Mouse (Mus musculus) midbrain, postnatal 0 days (tissue): Measurements from ENCODE around the gene Ecm1. TPM values are rescaled to one million over a fixed set of nuclear protein-coding genes. Genes with fewer than 3 reads are reported as not detected.

Experiments
- ATAC-seq: fragments of 200-750 bp; cut with Nextera tagmentation; 2 replicates; pipeline ENCODE4 v1.8.0; 2017; ENCODE audit warnings: moderate number of reproducible peaks, mild to moderate bottlenecking, moderate TSS enrichment, moderate library complexity; ENCODE audit not compliant: low FRiP score
- DNase-seq: peaks from one replicate; pipeline ENCODE4 v3.0.0-alpha.2; 2015; ENCODE audit warnings: low spot score
- H3K27ac ChIP-seq: fragments of 300-500 bp; sonication (generic); 2 replicates; pipeline ENCODE4 v1.5.1; 2014; ENCODE audit warnings: low read depth, mild to moderate bottlenecking, low read length, mixed read lengths
- H3K27me3 ChIP-seq: fragments of 300-500 bp; sonication (generic); 2 replicates; pipeline ENCODE4 v1.6.1; 2014; ENCODE audit warnings: low read length, control low read depth, mixed read lengths; ENCODE audit not compliant: insufficient read depth
- H3K36me3 ChIP-seq: fragments of 300-500 bp; sonication (generic); 2 replicates; pipeline ENCODE4 v1.6.1; 2014; ENCODE audit warnings: low read length, control low read depth, mixed read lengths; ENCODE audit not compliant: insufficient read depth
- H3K4me1 ChIP-seq: fragments of 300-500 bp; sonication (generic); 2 replicates; pipeline ENCODE4 v1.6.1; 2014; ENCODE audit warnings: mild to moderate bottlenecking, control low read depth, antibody characterized with exemption, low read length, mixed read lengths; ENCODE audit not compliant: insufficient read depth
- H3K4me2 ChIP-seq: fragments of 300-500 bp; sonication (generic); 2 replicates; pipeline ENCODE4 v1.6.1; 2014; ENCODE audit warnings: low read depth, mild to moderate bottlenecking, low read length, mixed read lengths; ENCODE audit not compliant: poor library complexity, severe bottlenecking
- H3K4me3 ChIP-seq: fragments of 300-500 bp; sonication (generic); 2 replicates; pipeline ENCODE4 v1.5.1; 2014; ENCODE audit warnings: low read depth, mild to moderate bottlenecking, low read length, moderate library complexity
- H3K9ac ChIP-seq: fragments of 300-500 bp; sonication (generic); replicated peaks from 2 replicates; pipeline ENCODE4 v1.6.1; 2014; ENCODE audit warnings: mild to moderate bottlenecking, low read length, moderate library complexity, mixed read lengths; ENCODE audit not compliant: poor library complexity, severe bottlenecking
- H3K9me3 ChIP-seq: fragments of 300-500 bp; sonication (generic); 2 replicates; pipeline ENCODE4 v1.6.1; 2016; ENCODE audit warnings: low read length, control low read depth
- CTCF ChIP-seq: IDR thresholded peaks from 2 replicates; pipeline ENCODE4 v1.5.1; 2016; ENCODE audit warnings: antibody characterized with exemption, mild to moderate bottlenecking
- WGBS: fragments of 180-500 bp; shearing (Covaris S2); extraction: QIAGEN DNeasy Blood & Tissue Kit; methylation state at CpG from one replicate; pipeline ENCODE4 v1.1.7; 2014; 5-methylcytosine and 5-hydroxymethylcytosine counted together
- polyA plus RNA-seq: library from polyadenylated mRNA; unstranded; fragments of >200 nt; fragmentation: Nextera tagmentation; extraction: Ambion mirVana; gene quantifications from 2 replicates; pipeline ENCODE4 v1.2.1, GENCODE M21; 2015
- total RNA-seq: library from RNA; depleted of rRNA; stranded (reverse); fragments of >200 nt; gene quantifications from 2 replicates; pipeline ENCODE4 v1.2.3, GENCODE M21; 2014

Gene Ecm1
- total and polyA plus RNA-seq, 2 experiments from 2014 or later: 9.9 to 10.8 TPM

- peak within 1 kb of the TSS; percentile 42; the same call in 1 of the 2 replicates for H3K9ac ChIP-seq
- no peak within 1 kb of the TSS for H3K27ac ChIP-seq
- DNase-seq: peak; percentile 46
- peaks cover 5% of the 10 kb centered on the region; the same call in 1 of the 2 replicates for H3K4me1 ChIP-seq
- H3K9me3 ChIP-seq: no peaks in the 10 kb centered on the region
- TF ChIP-seq CTCF: no peak
- H3K4me3 ChIP-seq: peak within 1 kb of the TSS; percentile 42
- H3K36me3 ChIP-seq: no peaks in the 10 kb centered on the region
- no peaks in the 10 kb centered on the region for H3K27me3 ChIP-seq
- peak; percentile 76 for ATAC-seq
- 4% methylated on average over 50 of the region's 50 CpGs for WGBS
- peak within 1 kb of the TSS; percentile 92 for H3K4me2 ChIP-seq
Observed at GRCm38 (mm10) chr3:95687524-95688421, 51.6 kb downstream of the Ecm1 start, which contains the start of gene Adamtsl4. Gene Adamtsl4 (minus strand): TSS chr3:95687917.

GRCm38 (mm10) chr3:95687168-95687523, 52.2 kb downstream of the Ecm1 start:
- Histone ChIP-seq H3K27ac (no peak overlapping the region), H3K9ac (peak overlapping the region; percentile 42; the same call in 1 of the 2 replicates), H3K4me2 (peak overlapping the region; percentile 92), H3K27me3 (no peaks in the 10 kb centered on the region), H3K4me3 (peak overlapping the region; percentile 42), H3K9me3 (no peaks in the 10 kb centered on the region), H3K36me3 (no peaks in the 10 kb centered on the region), H3K4me1 (peaks cover 5% of the 10 kb centered on the region; the same call in 1 of the 2 replicates)
- WGBS: 20% methylated on average over 4 of the region's 4 CpGs
- DNase-seq (no peak), ATAC-seq (peak; percentile 29; the same call in 1 of the 2 replicates)
- no peak for TF ChIP-seq CTCF

GRCm38 (mm10) chr3:95686492-95687167, 52.7 kb downstream of the Ecm1 start:
- no peak for ATAC-seq

GRCm38 (mm10) chr3:95685701-95686100, 53.7 kb downstream of the Ecm1 start:
- ATAC-seq (no peak), DNase-seq (no peak)
- no peaks in the 10 kb centered on the region for H3K9me3 ChIP-seq
- peaks cover 5% of the 10 kb centered on the region; the same call in 1 of the 2 replicates for H3K4me1 ChIP-seq
- no peak overlapping the region for H3K9ac ChIP-seq
- no peak overlapping the region for H3K4me2 ChIP-seq
- no peak overlapping the region for H3K4me3 ChIP-seq
- TF ChIP-seq CTCF: no peak
- WGBS: 67% methylated on average over 2 of the region's 2 CpGs
- no peak overlapping the region for H3K27ac ChIP-seq
- H3K27me3 ChIP-seq: no peaks in the 10 kb centered on the region
- no peaks in the 10 kb centered on the region for H3K36me3 ChIP-seq

More at GRCm38 (mm10) chr3:95686492-95687167, 52.7 kb downstream of the Ecm1 start:
- DNase-seq: no peak
- H3K4me2 ChIP-seq: peak overlapping the region; percentile 92; the same call in 1 of the 2 replicates
- peaks cover 5% of the 10 kb centered on the region; the same call in 1 of the 2 replicates for H3K4me1 ChIP-seq
- no peaks in the 10 kb centered on the region for H3K27me3 ChIP-seq
- no peaks in the 10 kb centered on the region for H3K36me3 ChIP-seq
- H3K9ac ChIP-seq: no peak overlapping the region
- 53% methylated on average over 9 of the region's 10 CpGs for WGBS
- no peak overlapping the region for H3K27ac ChIP-seq
- H3K9me3 ChIP-seq: no peaks in the 10 kb centered on the region
- no peak for TF ChIP-seq CTCF
- H3K4me3 ChIP-seq: no peak overlapping the region

GRCm38 (mm10) chr3:95685301-95685700, 54.1 kb downstream of the Ecm1 start:
- Histone ChIP-seq H3K36me3 (no peaks in the 10 kb centered on the region), H3K9me3 (no peaks in the 10 kb centered on the region), H3K27ac (no peak overlapping the region), H3K9ac (no peak overlapping the region), H3K4me1 (peaks cover 5% of the 10 kb centered on the region; the same call in 1 of the 2 replicates), H3K4me2 (no peak overlapping the region), H3K4me3 (no peak overlapping the region), H3K27me3 (no peaks in the 10 kb centered on the region)
- TF ChIP-seq CTCF: no peak
- ATAC-seq (no peak), DNase-seq (no peak)
- 85% methylated on average over 4 of the region's 4 CpGs for WGBS
